Mouse (Mus musculus): Measurements from ENCODE around the gene Camk1d.

Camk1d gene

GRCm38 (mm10) chr2:5357056-5357455, 357.3 kb downstream of the Camk1d start:
- DNase-seq (ENCODE audit: extremely low read depth, low read depth, low spot score): no peak

GRCm38 (mm10) chr2:5352821-5353522, 361.3 kb downstream of the Camk1d start:
- DNase-seq (ENCODE audit: extremely low read depth, low read depth, low spot score): no peak

GRCm38 (mm10) chr2:5345344-5345743, 369.0 kb downstream of the Camk1d start:
- DNase-seq (ENCODE audit: extremely low read depth, low read depth, low spot score): no peak

DNA sequence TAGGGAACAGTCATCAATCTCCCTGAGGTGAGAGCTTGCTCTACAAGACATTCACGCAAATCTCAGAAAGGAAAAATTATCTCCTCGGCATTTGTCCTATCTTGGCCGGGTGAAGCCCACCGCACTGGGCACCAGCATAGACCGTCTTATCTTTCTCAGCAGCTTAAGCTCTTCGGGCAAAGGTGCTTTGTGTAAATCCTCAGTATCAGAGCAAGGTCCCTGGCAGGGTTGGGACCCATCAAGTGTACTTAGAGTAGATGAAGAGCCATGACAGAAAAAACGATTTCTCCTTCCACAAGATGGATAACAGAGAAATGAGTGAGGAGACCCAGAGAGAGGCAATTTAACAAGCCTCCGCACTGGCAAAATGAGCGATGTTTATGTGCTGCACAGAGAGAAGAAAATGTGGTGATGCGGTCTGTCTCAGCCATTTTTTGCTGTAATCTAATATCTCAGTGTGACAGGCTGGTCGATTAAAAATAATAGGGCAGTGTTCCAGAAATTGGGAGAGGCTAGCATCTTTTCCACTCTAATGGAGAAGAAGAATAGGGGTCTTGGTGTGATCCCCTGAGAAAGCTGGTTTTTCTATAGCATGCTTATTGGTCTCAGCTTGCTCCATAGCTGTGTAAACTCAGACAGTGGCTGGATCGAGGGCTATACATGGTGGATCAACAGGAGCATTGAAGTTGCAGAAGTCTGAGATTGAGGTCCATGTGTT, 386.6 kb downstream of the Camk1d start:
- DNase-seq (ENCODE audit: extremely low read depth, low read depth, low spot score): no peak

DNA sequence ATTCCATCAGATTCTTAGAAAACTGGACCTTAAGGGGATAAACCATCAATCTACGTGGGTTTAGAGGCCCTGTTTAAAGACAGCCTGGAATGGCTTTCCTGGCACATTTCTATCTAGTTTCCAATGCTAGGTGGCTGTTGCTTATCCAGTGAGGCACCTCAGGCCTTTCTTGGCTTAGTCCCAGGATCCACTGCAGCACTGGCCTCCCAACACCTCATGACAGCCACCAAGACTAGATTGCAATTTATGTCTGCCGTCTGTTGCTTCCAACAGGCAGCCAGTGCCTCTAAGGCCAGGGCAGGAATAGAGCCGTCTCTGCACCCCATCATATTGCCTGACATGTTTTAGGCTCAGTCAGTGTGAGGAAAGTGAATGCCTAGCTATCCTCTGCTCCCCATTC, 389.5 kb downstream of the Camk1d start:
- no peak for DNase-seq (ENCODE audit: extremely low read depth, low read depth, low spot score)

GRCm38 (mm10) chr2:5321660-5322295, 392.5 kb downstream of the Camk1d start:
- no peak for DNase-seq (ENCODE audit: extremely low read depth, low read depth, low spot score)

DNA sequence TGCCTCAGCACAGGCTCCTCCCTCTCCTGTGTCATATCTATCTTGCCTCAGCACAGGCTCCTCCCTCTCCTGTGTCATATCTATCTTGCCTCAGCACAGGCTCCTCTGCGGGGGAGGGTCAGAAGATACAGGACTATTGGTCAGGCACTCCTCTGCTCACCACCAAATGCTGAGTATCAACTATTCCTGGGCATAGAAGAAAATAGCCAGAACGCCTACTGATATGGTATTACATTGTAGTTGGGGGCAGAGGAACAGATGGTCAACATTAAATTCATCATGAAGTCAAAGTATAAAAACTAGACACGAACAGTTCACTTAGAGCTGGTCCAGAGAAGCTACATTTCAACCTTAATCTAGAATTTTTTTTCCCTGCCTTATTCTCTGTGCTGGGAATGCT, 395.2 kb downstream of the Camk1d start:
- no peak for DNase-seq (ENCODE audit: extremely low read depth, low read depth, low spot score)

- DNase-seq (ENCODE audit: extremely low read depth, low read depth, low spot score): no peak
Measured at GRCm38 (mm10) chr2:5316763-5317162, 397.6 kb downstream of the Camk1d start.

- no peak for DNase-seq (ENCODE audit: extremely low read depth, low read depth, low spot score)
Measured at GRCm38 (mm10) chr2:5316217-5316616, 398.1 kb downstream of the Camk1d start.

GRCm38 (mm10) chr2:5315291-5315828, 399.0 kb downstream of the Camk1d start:
- no peak for DNase-seq (ENCODE audit: extremely low read depth, low read depth, low spot score)

GRCm38 (mm10) chr2:5314530-5315166, 399.7 kb downstream of the Camk1d start:
- DNase-seq (ENCODE audit: extremely low read depth, low read depth, low spot score): no peak

- no peak for DNase-seq (ENCODE audit: extremely low read depth, low read depth, low spot score)
Measured at GRCm38 (mm10) chr2:5305156-5305555, 409.2 kb downstream of the Camk1d start.

DNA sequence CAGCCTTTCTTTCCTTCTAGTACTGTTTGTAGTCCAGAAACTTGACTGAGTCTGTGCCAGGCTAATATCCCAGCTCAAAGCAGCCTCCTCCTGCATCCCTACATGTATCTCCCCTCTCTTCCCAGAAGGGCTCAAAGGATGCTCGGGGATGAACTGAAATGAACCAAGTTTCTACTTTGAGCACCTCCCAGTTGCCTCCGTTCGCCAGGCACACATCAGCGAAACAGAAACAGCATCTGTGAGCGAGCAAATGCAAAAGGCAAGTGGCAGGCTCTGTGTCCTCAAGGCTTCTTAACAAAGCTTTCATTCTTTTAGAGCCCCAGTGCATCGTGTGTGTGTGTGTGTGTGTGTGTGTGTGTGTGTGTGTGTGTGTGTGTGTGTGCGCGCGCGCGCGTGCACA, 409.9 kb downstream of the Camk1d start:
- DNase-seq (ENCODE audit: extremely low read depth, low read depth, low spot score): no peak

GRCm38 (mm10) chr2:5301286-5301685, 413.0 kb downstream of the Camk1d start:
- DNase-seq (ENCODE audit: extremely low read depth, low read depth, low spot score): no peak

DNA sequence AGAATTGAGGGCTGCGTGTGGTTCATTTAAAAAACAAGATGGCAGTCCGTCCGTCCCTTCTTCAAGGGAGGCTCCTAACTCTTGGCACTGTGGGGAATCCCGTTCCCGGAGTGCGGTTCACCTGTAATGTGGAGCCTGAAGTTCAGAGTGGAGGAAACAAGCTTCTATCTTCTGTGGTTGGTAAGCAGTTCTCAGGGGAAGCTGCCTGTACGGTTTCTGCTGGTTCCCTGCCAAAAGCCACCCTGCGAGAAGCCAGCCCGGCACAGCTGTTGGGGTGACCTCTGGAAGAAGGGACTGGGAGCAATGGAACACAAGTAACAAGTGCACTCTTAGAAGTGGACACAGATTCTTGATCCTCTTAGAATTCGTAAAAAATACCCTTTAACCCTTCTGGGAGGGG, 416.2 kb downstream of the Camk1d start:
- DNase-seq (ENCODE audit: extremely low read depth, low read depth, low spot score): no peak

DNA sequence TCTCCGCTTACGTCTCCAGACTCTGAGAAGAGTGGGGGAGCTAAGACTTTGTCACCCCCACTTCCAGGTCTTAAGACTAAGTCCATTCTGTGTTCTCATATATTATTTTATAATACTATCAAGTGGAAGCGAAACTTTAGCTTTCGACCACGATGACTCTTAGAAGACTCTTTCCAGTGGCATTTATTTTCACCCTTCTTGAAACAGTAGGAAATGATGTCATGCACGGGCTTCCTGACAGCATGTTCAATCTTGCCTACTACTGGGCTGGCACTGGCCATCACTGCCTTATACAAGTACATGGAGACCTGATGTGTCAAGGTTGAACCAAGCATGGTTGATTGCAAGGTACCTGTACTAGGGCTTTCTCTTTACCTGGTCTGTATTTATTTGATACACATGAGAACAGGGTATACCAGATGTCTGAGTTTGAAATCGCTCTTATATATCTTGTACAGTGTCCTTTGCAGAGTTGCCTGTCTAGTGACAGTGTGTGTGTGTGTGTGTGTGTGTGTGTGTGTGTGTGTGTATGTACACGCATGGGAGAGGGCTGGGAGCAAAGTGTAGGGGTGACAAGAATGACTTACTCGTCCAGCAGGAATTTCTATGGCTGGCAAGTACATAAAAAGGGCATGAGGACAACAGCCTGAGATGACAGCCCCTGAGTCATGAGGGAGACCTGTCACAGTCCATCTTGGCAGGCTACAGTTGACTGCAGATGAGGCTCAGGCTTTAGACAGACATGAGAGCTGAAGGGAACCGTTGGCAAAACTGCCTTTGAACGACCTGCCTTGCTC, 417.4 kb downstream of the Camk1d start:
- no peak for DNase-seq (ENCODE audit: extremely low read depth, low read depth, low spot score)

GRCm38 (mm10) chr2:5295098-5295497, 419.2 kb downstream of the Camk1d start:
- no peak for DNase-seq (ENCODE audit: extremely low read depth, low read depth, low spot score)

DNA sequence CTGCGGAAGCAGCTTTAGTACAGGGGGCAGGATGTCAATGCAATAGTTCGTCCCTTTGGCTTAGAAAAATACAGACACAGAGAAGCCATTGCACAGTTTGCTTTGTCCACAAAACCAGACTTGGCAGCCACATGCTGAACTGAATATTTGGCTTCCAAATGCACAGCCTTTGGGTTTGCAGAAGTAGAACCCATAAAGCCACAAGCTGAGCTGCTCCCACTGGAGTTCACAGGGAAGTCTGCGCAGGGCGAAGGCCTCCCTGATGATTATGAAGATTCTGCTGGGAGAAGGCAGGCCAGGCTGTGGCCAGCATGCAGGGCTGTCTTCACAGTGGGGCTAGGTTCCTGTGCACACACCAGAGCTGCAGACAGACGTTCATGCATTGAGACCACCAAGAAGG, 419.9 kb downstream of the Camk1d start:
- no peak for DNase-seq (ENCODE audit: extremely low read depth, low read depth, low spot score)

DNA sequence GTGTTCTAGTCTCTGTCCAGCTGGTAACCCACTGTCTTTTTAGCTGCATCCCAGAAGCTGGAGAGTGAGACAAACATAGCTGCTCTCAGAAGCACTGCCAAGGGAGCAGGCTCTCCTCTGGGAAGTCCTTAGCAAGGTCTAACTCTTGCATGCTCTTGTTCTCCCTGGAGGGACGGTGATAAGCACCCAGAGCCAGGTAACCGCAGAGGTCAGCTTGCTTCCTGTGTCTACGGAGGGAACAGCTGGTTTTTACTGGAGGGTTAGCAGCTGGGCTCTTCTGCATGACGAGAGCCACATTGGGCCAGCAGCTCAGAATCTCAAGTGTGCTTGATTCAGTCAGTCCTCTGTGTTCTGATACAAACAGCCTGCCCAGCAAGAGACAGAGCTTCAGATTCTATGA, 425.7 kb downstream of the Camk1d start:
- no peak for DNase-seq (ENCODE audit: extremely low read depth, low read depth, low spot score)

DNA sequence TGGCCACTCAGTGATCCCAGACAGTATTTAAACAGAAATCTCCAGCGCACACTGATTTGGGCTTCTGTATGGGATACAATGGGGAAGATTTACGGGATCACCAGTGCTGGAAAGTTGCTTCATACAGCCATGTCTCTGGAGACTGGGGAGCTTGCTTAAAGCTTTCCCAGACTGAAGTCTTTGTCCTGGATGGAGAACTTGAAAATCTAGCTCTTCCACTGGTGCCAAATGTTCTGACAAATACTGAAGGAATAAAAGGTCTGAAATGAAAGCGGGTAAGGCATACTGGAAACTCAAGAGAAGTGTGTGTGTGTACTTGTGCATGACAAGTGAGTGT, 427.3 kb downstream of the Camk1d start:
- DNase-seq (ENCODE audit: extremely low read depth, low read depth, low spot score): no peak
